Mouse (Mus musculus) myocyte (in vitro differentiated cells): ENCODE results near the gene Nol3.

Experiments
- CEBPB ChIP-seq: IDR thresholded peaks from 2 replicates; pipeline ENCODE4 v1.6.1; 2011; ENCODE audit warnings: mild to moderate bottlenecking, moderate library complexity; ENCODE audit not compliant: poor library complexity, insufficient read depth, severe bottlenecking
- E2F4 ChIP-seq: IDR thresholded peaks from one replicate; pipeline ENCODE4 v1.6.1; 2011; ENCODE audit warnings: mild to moderate bottlenecking, control low read depth, moderate library complexity; ENCODE audit not compliant: insufficient read depth
- MAX ChIP-seq: IDR thresholded peaks from one replicate; pipeline ENCODE4 v1.6.1; 2011; ENCODE audit warnings: low read depth, mild to moderate bottlenecking, control low read depth
- POLR2A ChIP-seq: IDR thresholded peaks from one replicate; pipeline ENCODE4 v1.6.1; 2011; ENCODE audit warnings: low read depth, mild to moderate bottlenecking, control low read depth, moderate library complexity; ENCODE audit not compliant: insufficient read length
- REST ChIP-seq: IDR thresholded peaks from one replicate; pipeline ENCODE4 v1.6.1; 2011; ENCODE audit warnings: mild to moderate bottlenecking, control low read depth, moderate library complexity; ENCODE audit not compliant: insufficient read depth, insufficient read length

DNA sequence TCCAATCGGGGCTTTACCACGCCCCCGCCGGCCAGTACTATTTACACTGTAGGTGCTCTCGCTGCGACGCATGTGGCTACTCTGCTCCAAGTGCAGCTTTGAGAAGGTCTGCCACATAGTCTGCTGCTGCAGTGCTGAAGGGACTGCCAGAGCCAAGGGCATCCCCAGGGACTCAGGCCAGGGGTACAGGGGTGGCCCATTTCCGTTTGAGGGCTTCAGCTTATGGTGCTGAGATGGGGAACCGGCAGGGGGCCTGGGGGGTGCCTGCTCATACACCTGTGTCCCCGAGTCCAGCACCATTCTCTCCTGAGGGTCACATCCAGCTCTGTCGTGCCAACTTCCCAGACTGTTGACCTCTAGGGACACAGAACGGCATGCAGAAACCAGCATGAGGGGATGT lies 9.6 kb downstream of the Nol3 start:
- TF ChIP-seq POLR2A (no peak), E2F4 (no peak), MAX (no peak), CEBPB (no peak), REST (no peak)
